Mouse (Mus musculus) embryo, embryonic 11 days (tissue): ENCODE measurements around the gene Cenpt.
A peak's percentile ranks its signal among the peaks of the same experiment; 100 is the strongest.

Experiments
- DNase-seq: peaks from one replicate; pipeline ENCODE4 v3.0.0-alpha.2; 2015

Cenpt gene

GRCm38 (mm10) chr8:105801153-105801904, 51.7 kb downstream of the Cenpt start:
- DNase-seq = no peak

GRCm38 (mm10) chr8:105799091-105799812, 53.8 kb downstream of the Cenpt start:
- peak; percentile 10 for DNase-seq

GRCm38 (mm10) chr8:105798408-105798807, 54.7 kb downstream of the Cenpt start:
- no peak for DNase-seq

GRCm38 (mm10) chr8:105795785-105796184, 57.3 kb downstream of the Cenpt start:
- no peak for DNase-seq
